Mouse (Mus musculus) kidney, embryonic 15.5 days (tissue): ENCODE measurements around the gene Adcy10. TPM values are rescaled to one million over a fixed set of nuclear protein-coding genes. Genes with fewer than 3 reads are reported as not detected.
A peak's percentile ranks its signal among the peaks of the same experiment; 100 is the strongest.

ENCODE experiments used
- ATAC-seq: fragments of 200-750 bp; cut with Nextera tagmentation; replicated peaks from 2 replicates; pipeline ENCODE4 v1.8.0; 2017; ENCODE audit warnings: moderate TSS enrichment; ENCODE audit not compliant: low FRiP score
- H3K27ac ChIP-seq: fragments of 300-500 bp; sonication (generic); 2 replicates; pipeline ENCODE4 v1.5.1; 2015; ENCODE audit warnings: mild to moderate bottlenecking, inconsistent platforms
- H3K27me3 ChIP-seq: fragments of 300-500 bp; sonication (generic); 2 replicates; pipeline ENCODE4 v1.6.1; 2015; ENCODE audit warnings: inconsistent platforms
- H3K36me3 ChIP-seq: fragments of 300-500 bp; sonication (generic); 2 replicates; pipeline ENCODE4 v1.6.1; 2015; ENCODE audit warnings: inconsistent platforms
- H3K4me1 ChIP-seq: fragments of 300-500 bp; sonication (generic); 2 replicates; pipeline ENCODE4 v1.6.1; 2015; ENCODE audit warnings: inconsistent platforms
- H3K4me2 ChIP-seq: fragments of 300-500 bp; sonication (generic); 2 replicates; pipeline ENCODE4 v1.6.1; 2015; ENCODE audit warnings: moderate library complexity, mild to moderate bottlenecking, inconsistent platforms
- H3K4me3 ChIP-seq: fragments of 300-500 bp; sonication (generic); replicated peaks from 2 replicates; pipeline ENCODE4 v1.5.1; 2015; ENCODE audit warnings: mild to moderate bottlenecking, inconsistent platforms
- H3K9ac ChIP-seq: fragments of 300-500 bp; sonication (generic); 2 replicates; pipeline ENCODE4 v1.6.1; 2015; ENCODE audit warnings: mild to moderate bottlenecking, inconsistent platforms
- H3K9me3 ChIP-seq: fragments of 300-500 bp; sonication (generic); replicated peaks from 2 replicates; pipeline ENCODE4 v1.6.1; 2016; ENCODE audit warnings: inconsistent platforms
- WGBS: fragments of 180-500 bp; shearing (Covaris S2); methylation state at CpG from one replicate; pipeline ENCODE4 v1.1.7; 2015; ENCODE audit warnings: mixed read lengths; 5-methylcytosine and 5-hydroxymethylcytosine counted together
- polyA plus RNA-seq: library from polyadenylated mRNA; unstranded; fragments of >200 nt; fragmentation: Nextera tagmentation; extraction: Ambion mirVana; gene quantifications from 2 replicates; pipeline ENCODE4 v1.2.1, GENCODE M21; 2015

Gene Adcy10
- polyA plus RNA-seq, 1 experiment from 2014 or later, result 0.23 TPM

DNA sequence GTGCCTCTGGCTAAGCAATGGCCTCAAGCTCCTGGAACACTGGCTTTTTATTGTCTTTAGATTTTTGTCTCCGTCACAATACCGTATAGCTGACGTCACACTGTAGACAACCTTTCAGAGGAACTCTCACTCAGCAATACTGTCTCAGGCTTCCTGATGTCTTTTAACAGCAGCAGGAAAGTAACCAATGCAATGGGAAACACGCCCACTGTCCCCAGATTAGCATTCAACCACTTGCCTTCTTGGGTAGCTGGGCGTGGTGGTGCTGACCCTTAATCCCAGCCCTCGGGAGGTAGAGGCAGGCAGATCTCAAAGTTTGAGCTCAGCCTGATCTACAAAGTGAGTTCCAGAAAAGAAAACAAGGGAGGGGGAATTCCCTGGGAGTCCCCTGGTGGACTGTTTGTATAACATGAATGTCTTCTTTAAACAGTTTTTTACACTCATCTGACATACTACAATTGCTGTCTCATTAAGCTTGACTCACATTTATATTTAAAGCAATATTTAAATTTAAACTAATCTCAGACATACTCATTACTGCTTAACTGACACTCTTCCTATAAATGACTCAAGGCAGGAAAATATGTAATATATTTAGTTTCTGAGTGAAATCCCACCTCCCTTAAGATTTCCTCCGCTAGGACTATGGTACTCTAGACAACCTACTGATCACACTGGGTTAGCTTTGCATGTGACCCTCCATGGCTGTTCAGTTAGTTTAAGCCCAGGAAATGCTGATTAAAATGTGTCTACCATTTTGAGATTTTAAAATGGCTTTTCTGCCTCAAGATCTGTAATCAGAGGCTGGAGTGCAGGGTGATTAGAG lies 124.7 kb downstream of the Adcy10 start:
- Histone ChIP-seq H3K9me3 (no peaks in the 10 kb centered on the region), H3K27me3 (no peaks in the 10 kb centered on the region), H3K4me3 (no peak overlapping the region), H3K27ac (0 out of 2 replicates have a peak overlapping the region, but pooled peaks have one; percentile 18), H3K4me1 (peaks cover 27% of the 10 kb centered on the region), H3K4me2 (no peak overlapping the region), H3K36me3 (peaks cover 48% of the 10 kb centered on the region), H3K9ac (no peak overlapping the region)
- no peak for ATAC-seq
- WGBS, result 62% methylated on average over 7 of the region's 7 CpGs

DNA sequence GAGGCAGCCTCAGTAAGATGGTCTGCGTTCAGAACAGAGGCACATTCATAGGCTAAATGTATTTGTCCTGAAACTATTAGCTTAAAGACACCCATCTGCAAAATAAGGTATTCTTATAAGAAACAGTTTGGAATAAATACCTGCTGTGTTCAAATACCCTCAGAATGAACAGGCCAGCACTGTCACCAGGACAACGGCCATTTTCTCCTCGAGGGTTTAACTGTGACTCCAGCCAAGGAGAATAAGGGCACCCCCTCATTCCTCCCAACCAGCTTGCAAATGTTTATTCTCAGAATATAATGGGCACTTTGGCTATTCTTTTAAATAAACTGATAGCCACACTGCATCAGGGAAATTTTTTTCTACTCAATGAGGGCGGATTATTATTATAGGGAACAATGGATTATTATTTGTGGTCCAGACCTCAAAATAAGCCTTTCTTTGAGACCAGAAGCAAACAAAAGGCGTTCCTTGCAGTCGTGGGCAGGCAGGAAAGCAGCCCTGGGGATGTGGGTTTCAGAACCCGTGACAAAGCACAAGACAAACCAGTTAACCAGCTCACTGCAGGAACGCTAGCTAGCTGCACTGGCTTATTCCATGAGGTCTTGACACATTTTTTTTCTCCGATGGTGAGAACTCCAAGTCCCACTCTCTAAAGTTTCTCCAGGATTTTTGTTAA lies 125.5 kb downstream of the Adcy10 start:
- ATAC-seq, result no peak
- Histone ChIP-seq H3K4me2 (no peak overlapping the region), H3K27me3 (no peaks in the 10 kb centered on the region), H3K4me1 (peaks cover 27% of the 10 kb centered on the region), H3K27ac (peak overlapping the region; percentile 52; the same call in 1 of the 2 replicates), H3K9ac (no peak overlapping the region), H3K9me3 (0 out of 2 replicates have a peak, but pooled peaks cover 2% of the 10 kb centered on the region), H3K4me3 (no peak overlapping the region), H3K36me3 (peaks cover 48% of the 10 kb centered on the region)
- 73% methylated on average over 9 of the region's 9 CpGs for WGBS

DNA sequence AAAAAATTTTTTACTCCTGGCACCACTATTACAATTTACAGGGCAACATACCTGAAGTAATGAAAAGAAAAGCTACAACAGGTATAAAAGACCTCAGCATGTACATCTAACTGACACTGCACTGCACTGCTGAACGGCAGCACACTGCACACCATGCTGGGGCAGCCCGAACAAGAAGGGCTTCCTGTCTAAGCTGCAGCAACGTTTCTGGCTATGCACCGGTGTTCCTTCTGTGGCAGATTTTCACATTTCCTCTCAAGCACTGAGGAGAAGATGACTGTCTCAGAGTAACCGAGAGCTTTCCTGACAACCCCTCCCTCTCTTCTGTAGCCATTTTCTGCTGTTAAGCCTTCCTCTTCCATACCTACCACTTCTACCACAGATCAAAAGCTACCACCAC lies 127.7 kb downstream of the Adcy10 start:
- Histone ChIP-seq H3K4me3 (no peak overlapping the region), H3K9ac (no peak overlapping the region), H3K4me2 (no peak overlapping the region), H3K4me1 (peaks cover 49% of the 10 kb centered on the region), H3K36me3 (peaks cover 33% of the 10 kb centered on the region), H3K9me3 (0 out of 2 replicates have a peak, but pooled peaks cover 5% of the 10 kb centered on the region), H3K27me3 (no peaks in the 10 kb centered on the region), H3K27ac (no peak overlapping the region)
- no peak for ATAC-seq
- 53% methylated on average over 5 of the region's 5 CpGs for WGBS

DNA sequence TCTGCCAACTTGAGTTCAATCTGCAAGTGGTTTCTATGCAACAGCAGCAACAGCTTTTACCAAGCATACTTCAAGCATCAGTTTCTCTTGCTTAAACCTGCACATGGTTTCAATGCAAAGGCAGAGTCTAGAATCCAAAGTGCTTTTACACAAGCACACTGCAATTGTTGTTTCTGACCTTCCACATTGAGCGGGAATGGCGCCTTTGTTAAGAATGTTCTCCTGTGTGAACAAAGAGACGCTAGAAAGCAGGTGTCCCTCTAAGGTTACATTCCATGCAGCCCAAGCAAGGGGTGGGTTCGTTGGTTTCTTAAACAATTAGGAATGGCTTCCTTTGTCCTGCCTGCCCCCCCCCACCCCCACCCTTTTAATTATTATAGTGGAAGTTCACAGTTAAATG lies 128.9 kb downstream of the Adcy10 start:
- H3K27ac ChIP-seq, result no peak overlapping the region
- H3K9me3 ChIP-seq, result 0 out of 2 replicates have a peak, but pooled peaks cover 5% of the 10 kb centered on the region
- peaks cover 25% of the 10 kb centered on the region for H3K36me3 ChIP-seq
- no peak overlapping the region for H3K4me3 ChIP-seq
- 73% methylated on average over 4 of the region's 4 CpGs for WGBS
- ATAC-seq, result no peak
- peaks cover 59% of the 10 kb centered on the region for H3K4me1 ChIP-seq
- no peak overlapping the region for H3K9ac ChIP-seq
- H3K4me2 ChIP-seq, result no peak overlapping the region
- H3K27me3 ChIP-seq, result no peaks in the 10 kb centered on the region

DNA sequence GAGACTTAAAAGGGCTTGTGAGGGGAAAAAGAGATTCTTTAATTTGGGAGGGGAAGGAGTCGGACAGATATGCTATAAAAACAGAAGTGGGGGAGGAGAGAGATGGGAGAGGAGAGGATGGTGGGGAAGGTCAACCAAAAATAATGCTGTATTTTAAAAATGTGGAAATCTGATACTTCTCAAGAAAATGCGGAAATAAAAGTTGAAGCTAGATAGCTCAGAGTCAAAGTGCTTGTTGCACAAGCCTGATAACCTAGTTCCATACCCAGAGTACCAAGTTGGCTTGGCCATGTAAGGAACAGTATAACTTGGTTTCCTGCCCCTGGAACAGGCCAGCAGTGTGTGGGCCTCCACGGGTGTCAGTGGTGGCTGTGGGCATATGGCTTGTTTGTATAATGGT lies 129.8 kb downstream of the Adcy10 start:
- WGBS, result 86% methylated on average over 3 of the region's 3 CpGs
- 0 out of 2 replicates have a peak, but pooled peaks cover 5% of the 10 kb centered on the region for H3K9me3 ChIP-seq
- no peaks in the 10 kb centered on the region for H3K27me3 ChIP-seq
- H3K4me3 ChIP-seq, result no peak overlapping the region
- H3K9ac ChIP-seq, result no peak overlapping the region
- no peak overlapping the region for H3K4me2 ChIP-seq
- no peak overlapping the region for H3K27ac ChIP-seq
- H3K36me3 ChIP-seq, result peaks cover 25% of the 10 kb centered on the region
- H3K4me1 ChIP-seq, result peaks cover 54% of the 10 kb centered on the region
- no peak for ATAC-seq

DNA sequence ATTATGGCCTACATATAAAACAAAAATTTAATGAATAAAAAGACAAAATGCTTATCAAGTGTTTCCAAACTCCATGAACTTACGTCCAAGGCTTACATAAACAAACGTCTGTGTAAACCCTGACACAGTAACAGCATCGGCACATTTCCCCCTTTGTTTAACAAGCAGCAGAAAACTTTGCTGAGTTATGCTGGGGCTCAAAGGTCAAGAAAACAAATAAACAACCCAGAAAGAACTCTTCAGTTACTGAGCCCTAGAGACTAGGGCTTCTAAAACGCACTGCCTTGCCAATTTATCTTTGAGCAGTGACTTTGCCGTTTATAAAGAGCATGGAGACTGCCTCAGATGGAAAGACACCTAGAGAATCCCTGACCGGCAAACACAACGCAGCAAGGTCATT lies 131.7 kb downstream of the Adcy10 start:
- H3K9ac ChIP-seq, result no peak overlapping the region
- H3K4me1 ChIP-seq, result peaks cover 55% of the 10 kb centered on the region
- ATAC-seq, result peak; percentile 29; the same call in 1 of the 2 replicates
- peak overlapping the region; percentile 14 for H3K4me2 ChIP-seq
- peak overlapping the region; percentile 88 for H3K27ac ChIP-seq
- H3K27me3 ChIP-seq, result no peaks in the 10 kb centered on the region
- H3K36me3 ChIP-seq, result peaks cover 25% of the 10 kb centered on the region
- 20% methylated on average over 7 of the region's 7 CpGs for WGBS
- 0 out of 2 replicates have a peak, but pooled peaks cover 5% of the 10 kb centered on the region for H3K9me3 ChIP-seq
- no peak overlapping the region for H3K4me3 ChIP-seq

DNA sequence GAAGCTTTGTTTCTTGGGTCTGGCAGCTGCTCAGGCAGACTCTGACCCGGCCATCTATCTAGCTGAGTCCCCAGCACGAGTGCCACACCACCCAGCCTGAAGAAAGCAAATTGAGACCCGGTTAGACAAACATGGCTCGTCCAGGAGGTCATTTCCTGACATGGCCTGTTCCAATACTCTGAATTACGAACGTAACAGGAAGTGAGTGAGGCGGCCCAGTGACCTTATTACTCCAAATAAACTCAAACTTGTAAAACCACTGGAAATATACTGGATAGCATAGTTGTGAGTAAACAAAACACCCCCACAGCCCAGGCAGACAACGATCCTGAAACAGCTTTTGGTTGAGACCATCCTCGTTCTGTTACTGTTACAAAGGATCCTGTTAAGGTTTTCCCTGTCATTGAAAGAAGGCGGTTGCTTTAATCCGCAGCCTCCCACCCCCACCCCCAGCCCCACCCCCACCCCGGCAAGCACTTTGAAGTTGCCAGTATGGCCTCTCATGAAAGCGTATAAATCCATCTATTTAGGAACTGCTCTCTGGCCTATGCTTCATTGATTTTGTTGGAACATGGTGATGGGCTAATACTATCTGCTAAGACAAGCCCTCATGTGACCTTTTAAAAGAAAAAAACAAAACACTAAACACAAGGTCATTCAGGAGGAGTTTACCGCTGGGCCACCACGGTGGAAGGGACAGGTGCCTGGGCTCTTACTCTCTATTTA lies 132.3 kb downstream of the Adcy10 start:
- ATAC-seq, result peak; percentile 80
- peak overlapping the region; percentile 88 for H3K27ac ChIP-seq
- WGBS, result 8% methylated on average over 15 of the region's 15 CpGs
- H3K4me2 ChIP-seq, result peak overlapping the region; percentile 14
- peaks cover 52% of the 10 kb centered on the region for H3K4me1 ChIP-seq
- H3K9me3 ChIP-seq, result 0 out of 2 replicates have a peak, but pooled peaks cover 5% of the 10 kb centered on the region
- no peak overlapping the region for H3K4me3 ChIP-seq
- H3K27me3 ChIP-seq, result no peaks in the 10 kb centered on the region
- no peak overlapping the region for H3K9ac ChIP-seq
- H3K36me3 ChIP-seq, result peaks cover 28% of the 10 kb centered on the region

DNA sequence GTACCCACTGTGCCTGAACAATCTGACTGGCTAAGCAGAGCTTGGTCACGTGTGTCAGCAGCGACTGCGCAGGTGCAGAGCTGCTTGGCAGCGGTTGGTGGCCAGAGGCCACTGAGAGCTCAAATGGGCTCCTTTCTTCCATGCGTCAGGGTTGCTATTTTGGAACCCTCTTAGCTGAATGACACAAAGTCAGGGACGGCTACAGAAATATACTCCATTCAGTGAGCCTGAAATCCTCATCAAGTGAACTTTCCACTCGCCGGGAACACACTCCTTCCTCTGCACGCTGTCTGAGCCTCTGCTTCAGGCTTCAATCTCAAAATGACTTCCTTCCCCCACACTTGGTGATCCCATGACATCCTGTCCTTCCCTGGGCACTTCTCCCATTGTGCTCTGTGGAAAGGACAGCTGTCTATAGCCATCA lies 133.2 kb downstream of the Adcy10 start:
- Histone ChIP-seq H3K9ac (no peak overlapping the region), H3K27ac (peak overlapping the region; percentile 88), H3K9me3 (0 out of 2 replicates have a peak, but pooled peaks cover 5% of the 10 kb centered on the region), H3K4me3 (no peak overlapping the region), H3K4me1 (peaks cover 44% of the 10 kb centered on the region), H3K36me3 (peaks cover 35% of the 10 kb centered on the region), H3K4me2 (no peak overlapping the region), H3K27me3 (no peaks in the 10 kb centered on the region)
- WGBS, result 52% methylated on average over 9 of the region's 9 CpGs
- no peak for ATAC-seq

DNA sequence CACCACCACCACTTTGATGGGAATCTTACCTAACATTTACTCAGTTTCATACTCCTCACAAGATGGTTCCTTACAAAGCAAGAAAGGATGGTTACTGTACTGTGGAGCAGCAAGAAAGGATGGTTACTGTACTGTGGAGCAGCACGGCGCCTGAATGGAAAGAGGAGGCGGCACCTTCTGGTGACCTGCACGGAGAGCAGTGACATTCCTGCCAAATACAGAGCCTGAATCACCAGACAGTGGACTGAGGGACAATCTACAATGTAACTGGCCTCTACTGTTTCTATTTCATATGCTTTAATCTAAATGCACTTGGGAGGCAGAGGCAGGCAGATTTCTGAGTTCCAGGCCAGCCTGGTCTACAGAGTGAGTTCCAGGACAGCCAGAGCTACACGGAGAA lies 140.1 kb downstream of the Adcy10 start:
- peaks cover 42% of the 10 kb centered on the region for H3K4me1 ChIP-seq
- peaks cover 17% of the 10 kb centered on the region for H3K36me3 ChIP-seq
- no peak overlapping the region for H3K4me3 ChIP-seq
- 84% methylated on average over 5 of the region's 5 CpGs for WGBS
- no peak overlapping the region for H3K27ac ChIP-seq
- no peak for ATAC-seq
- H3K9ac ChIP-seq, result no peak overlapping the region
- no peaks in the 10 kb centered on the region for H3K27me3 ChIP-seq
- H3K9me3 ChIP-seq, result no peaks in the 10 kb centered on the region
- H3K4me2 ChIP-seq, result no peak overlapping the region

DNA sequence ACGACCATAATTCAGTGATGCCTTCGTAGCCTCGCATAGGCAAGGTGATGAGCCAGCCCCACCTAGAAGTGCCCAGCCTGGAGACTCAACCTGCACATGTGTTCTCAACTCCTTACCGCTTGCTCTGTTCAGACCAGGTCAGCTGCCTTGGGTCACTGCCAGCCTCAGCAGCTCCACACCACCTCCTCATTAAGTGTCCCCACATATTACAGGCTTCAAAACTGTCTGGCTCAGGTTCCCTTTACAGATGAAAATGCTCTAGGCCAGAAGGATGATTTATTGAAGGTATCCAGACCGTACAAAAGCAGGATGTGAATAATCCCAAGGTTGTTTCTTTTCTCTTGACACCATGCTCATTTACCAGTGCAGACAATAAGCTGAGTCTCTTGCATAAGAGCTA lies 140.9 kb downstream of the Adcy10 start:
- H3K4me2 ChIP-seq, result no peak overlapping the region
- no peaks in the 10 kb centered on the region for H3K27me3 ChIP-seq
- WGBS, result 46% methylated on average over 5 of the region's 5 CpGs
- no peak overlapping the region for H3K4me3 ChIP-seq
- H3K36me3 ChIP-seq, result peaks cover 17% of the 10 kb centered on the region
- peaks cover 45% of the 10 kb centered on the region for H3K4me1 ChIP-seq
- no peak for ATAC-seq
- H3K27ac ChIP-seq, result peak overlapping the region; percentile 49
- H3K9ac ChIP-seq, result no peak overlapping the region
- H3K9me3 ChIP-seq, result no peaks in the 10 kb centered on the region
